Mouse (Mus musculus) cerebellum, adult 2 months (tissue): ENCODE results near the gene Adgrl3.
A peak's percentile ranks its signal among the peaks of the same experiment; 100 is the strongest.

Experiments used
- CTCF ChIP-seq: fragments of 200-500 bp; IDR thresholded peaks from 2 replicates; pipeline ENCODE4 v1.5.1; 2011; ENCODE audit warnings: low read depth, mild to moderate bottlenecking, control low read depth, low read length, moderate library complexity, borderline replicate concordance; ENCODE audit not compliant: insufficient read depth
- POLR2A ChIP-seq: fragments of 200-500 bp; IDR thresholded peaks from 2 replicates; pipeline ENCODE4 v1.6.1; 2011; ENCODE audit warnings: low read length, control low read depth, borderline replicate concordance; ENCODE audit not compliant: insufficient read depth

DNA sequence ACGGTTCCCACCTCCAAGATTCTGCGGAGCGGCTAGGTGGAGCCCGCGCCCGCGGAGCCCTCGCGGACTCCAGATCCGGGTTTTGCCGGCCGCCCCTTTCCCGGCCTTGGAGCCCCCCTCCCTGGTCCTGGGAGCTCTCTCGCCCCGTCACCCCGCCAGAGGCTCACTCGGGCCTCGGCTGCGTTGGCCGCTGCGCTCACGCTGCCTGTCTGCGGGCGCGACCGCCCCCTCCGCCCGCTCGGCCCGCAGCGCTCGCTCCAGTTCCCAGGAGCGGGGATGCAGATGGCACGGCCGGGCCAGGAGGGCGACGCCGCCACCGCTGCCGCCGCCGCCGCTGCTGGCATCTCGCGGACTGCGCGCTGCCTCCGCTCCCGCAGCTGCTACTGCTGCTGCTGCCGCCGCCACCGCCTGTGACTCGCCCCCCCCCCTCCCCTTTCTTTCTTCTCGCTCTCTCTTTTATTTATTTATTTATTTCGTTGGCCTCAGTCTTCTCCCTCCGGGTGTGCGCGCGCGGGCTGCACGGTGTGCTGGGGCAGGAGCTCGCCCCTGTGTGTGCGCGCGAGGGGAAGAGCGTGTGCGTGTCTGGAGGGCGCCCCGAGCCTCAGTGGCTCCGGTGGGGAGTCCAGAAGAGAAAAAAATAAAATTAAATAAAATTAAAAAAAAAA lies at the start of gene Adgrl3:
- TF ChIP-seq CTCF (no peak), POLR2A (peak; percentile 56)
